Mouse (Mus musculus) frontal cortex, adult 2 months (tissue): ENCODE measurements around the gene Spns1. TPM values are rescaled to one million over a fixed set of nuclear protein-coding genes. Genes with fewer than 3 reads are reported as not detected.

Experiments
- DNase-seq, 2 experiments: peaks; one replicate each; pipeline ENCODE4 v3.0.0; 2022; ENCODE audit warnings: low spot score in 1 of 2; ENCODE audit errors: extremely low spot score in 1 of 2
- polyA plus RNA-seq: library from polyadenylated mRNA; depleted of rRNA; stranded (reverse); fragments of >200 nt; gene quantifications from 2 replicates; pipeline ENCODE4 v1.2.3, GENCODE M21; 2012

Spns1 gene
- polyA plus RNA-seq, 1 experiment: 159 TPM

GRCm38 (mm10) chr7:126374526-126374925 lies 2.7 kb downstream of the Spns1 start:
- no peak for DNase-seq

- DNase-seq: no peak
These were observed 4.2 kb downstream of the Spns1 start for GRCm38 (mm10) chr7:126373007-126373406.

GRCm38 (mm10) chr7:126369393-126369792 lies 7.9 kb downstream of the Spns1 start, which contains the start of gene Lat:
Lat (minus strand) TSS chr7:126369570.
- no peak for DNase-seq

GRCm38 (mm10) chr7:126368367-126368766 lies 8.9 kb downstream of the Spns1 start:
- DNase-seq: no peak

GRCm38 (mm10) chr7:126367636-126368035 lies 9.6 kb downstream of the Spns1 start:
- no peak for DNase-seq

- DNase-seq: no peak
These were observed 14.2 kb downstream of the Spns1 start for GRCm38 (mm10) chr7:126363038-126363437.

GRCm38 (mm10) chr7:126359049-126359448 lies 18.2 kb downstream of the Spns1 start:
- no peak for DNase-seq

- DNase-seq: no peak
These were observed 18.8 kb downstream of the Spns1 start for GRCm38 (mm10) chr7:126358413-126358812.

GRCm38 (mm10) chr7:126357838-126358237 lies 19.4 kb downstream of the Spns1 start:
- DNase-seq: no peak

GRCm38 (mm10) chr7:126356793-126357591 lies 20.3 kb downstream of the Spns1 start:
- no peak for DNase-seq

- DNase-seq: peak in 1 of 2 experiments; percentile 48
These were observed 21.2 kb downstream of the Spns1 start for GRCm38 (mm10) chr7:126355847-126356597.

GRCm38 (mm10) chr7:126354738-126355614 lies 22.3 kb downstream of the Spns1 start:
- DNase-seq: no peak

GRCm38 (mm10) chr7:126353994-126354365 lies 23.3 kb downstream of the Spns1 start:
- no peak for DNase-seq

- DNase-seq: no peak
These were observed 23.8 kb downstream of the Spns1 start for GRCm38 (mm10) chr7:126353251-126353993.

- DNase-seq: no peak
These were observed 25.8 kb downstream of the Spns1 start for GRCm38 (mm10) chr7:126351419-126351951.

GRCm38 (mm10) chr7:126350748-126351418 lies 26.4 kb downstream of the Spns1 start:
- DNase-seq: no peak

GRCm38 (mm10) chr7:126348293-126348692 lies 29.0 kb downstream of the Spns1 start:
- DNase-seq: no peak

- no peak for DNase-seq
These were observed 30.2 kb downstream of the Spns1 start for GRCm38 (mm10) chr7:126347098-126347497.

GRCm38 (mm10) chr7:126345969-126346368 lies 31.3 kb downstream of the Spns1 start:
- no peak for DNase-seq
